Mouse (Mus musculus): Measurements from ENCODE around the gene Lrrc10. TPM values are rescaled to one million over a fixed set of nuclear protein-coding genes. Genes with fewer than 3 reads are reported as not detected.

Gene Lrrc10
- total and polyA plus RNA-seq, 2 experiments from 2014 or later: not detected

DNA sequence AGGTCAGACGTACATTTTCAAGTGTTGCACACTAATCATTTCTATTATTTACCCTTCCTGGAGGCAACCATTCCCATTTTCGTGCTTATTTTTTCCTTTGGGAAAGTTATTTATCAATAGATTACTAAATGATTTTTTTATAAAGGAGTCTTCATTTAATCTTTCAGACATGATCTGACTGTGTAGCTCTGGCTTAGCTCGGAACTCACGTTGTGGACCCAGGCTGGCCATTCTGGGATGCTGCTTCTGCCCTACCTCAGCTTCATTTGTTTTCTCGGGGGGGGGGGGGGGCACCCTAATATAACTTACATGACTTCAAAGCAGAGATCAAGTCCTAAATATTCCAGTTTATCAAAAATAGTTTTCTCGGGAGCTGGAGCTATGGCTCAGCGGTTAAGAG is 18.9 kb downstream of the Lrrc10 start:
- WGBS: 8% methylated on average over 7 of the region's 7 CpGs
- TF ChIP-seq CTCF (IDR thresholded peaks at IDR 0.05; ENCODE audit: low read depth): no peak
- H3K4me3 ChIP-seq (ENCODE audit: low read depth, low read length): peak overlapping the region; percentile 87
- no peak for DNase-seq
- H3K4me2 ChIP-seq (ENCODE audit: low read depth): peak overlapping the region; percentile 48
- peak overlapping the region; percentile 87 for H3K27ac ChIP-seq (ENCODE audit: low read depth, low read length)
- H3K9me3 ChIP-seq (ENCODE audit: low read length): no peaks in the 10 kb centered on the region
- peaks cover 29% of the 10 kb centered on the region for H3K36me3 ChIP-seq (ENCODE audit: insufficient read depth)
- H3K27me3 ChIP-seq (ENCODE audit: insufficient read depth, low read length): no peaks in the 10 kb centered on the region
- ATAC-seq: peak; percentile 37
- peaks cover 5% of the 10 kb centered on the region; the same call in 1 of the 2 replicates for H3K4me1 ChIP-seq (ENCODE audit: insufficient read depth)
- H3K9ac ChIP-seq: peak overlapping the region; percentile 43; the same call in 1 of the 2 replicates

DNA sequence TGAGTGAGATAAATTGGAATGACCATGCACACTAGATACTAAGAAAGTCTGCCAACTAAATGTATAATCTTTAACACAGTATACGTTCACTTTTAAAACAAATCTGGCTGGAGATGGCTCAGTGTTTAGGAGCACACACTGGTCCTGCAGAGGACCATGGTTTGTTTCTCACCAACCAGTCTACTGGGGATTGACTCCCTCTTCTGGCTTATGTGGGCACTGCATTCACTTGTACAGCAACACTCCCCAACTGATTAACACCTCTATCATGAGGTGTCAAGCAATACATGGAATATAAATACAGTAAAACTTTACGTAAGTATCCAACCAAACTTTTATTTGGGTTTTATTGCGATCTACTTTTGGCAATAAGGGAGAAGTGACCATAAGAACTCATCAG is 24.0 kb downstream of the Lrrc10 start:
- 88% methylated on average over 3 of the region's 3 CpGs for WGBS
- Histone ChIP-seq H3K27me3 (ENCODE audit: insufficient read depth, low read length) (no peaks in the 10 kb centered on the region), H3K9me3 (ENCODE audit: low read length) (no peaks in the 10 kb centered on the region), H3K4me1 (ENCODE audit: insufficient read depth) (no peaks in the 10 kb centered on the region), H3K36me3 (ENCODE audit: insufficient read depth) (peaks cover 23% of the 10 kb centered on the region), H3K9ac (no peak overlapping the region), H3K4me2 (ENCODE audit: low read depth) (no peak overlapping the region), H3K27ac (ENCODE audit: low read depth, low read length) (no peak overlapping the region), H3K4me3 (ENCODE audit: low read depth, low read length) (no peak overlapping the region)
- peak; percentile 17; the same call in 1 of the 2 replicates for ATAC-seq
- peak; percentile 36; the same call in 1 of the 2 replicates for TF ChIP-seq CTCF (IDR thresholded peaks at IDR 0.05; ENCODE audit: low read depth)
- no peak for DNase-seq

DNA sequence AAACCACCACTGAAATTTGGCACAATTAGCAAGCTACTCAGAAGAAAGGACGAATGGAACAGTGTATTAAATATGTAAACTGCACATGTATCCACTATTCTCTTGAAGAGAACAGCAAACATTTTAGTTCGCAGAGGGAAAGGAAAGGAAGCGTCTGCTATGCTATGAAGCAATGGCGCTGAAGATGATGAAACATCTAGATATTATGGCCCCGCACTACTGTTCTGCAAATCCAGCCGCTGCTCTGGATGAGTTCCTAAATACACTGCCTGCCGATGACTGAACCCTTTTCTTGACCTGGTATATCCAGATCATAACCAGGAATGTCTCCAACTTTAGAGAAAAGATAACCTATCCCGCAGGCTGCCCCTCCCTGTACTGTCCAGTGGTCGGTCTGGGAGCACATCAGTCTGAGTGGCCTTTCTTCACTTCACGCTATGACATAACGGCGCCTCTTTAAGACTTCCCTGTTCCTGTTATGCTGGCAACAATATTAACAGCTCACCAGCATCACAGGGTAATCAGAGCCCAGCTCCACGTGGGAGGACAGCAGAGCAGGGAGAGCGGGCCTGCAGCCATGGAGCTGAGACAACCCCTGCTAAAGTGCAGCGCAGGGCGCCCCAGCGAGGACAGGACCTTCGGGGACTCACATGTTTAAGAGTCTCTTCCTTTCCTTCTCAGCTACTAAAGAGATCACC is 27.2 kb downstream of the Lrrc10 start:
- ATAC-seq (no peak), DNase-seq (no peak)
- Histone ChIP-seq H3K4me2 (ENCODE audit: low read depth) (no peak overlapping the region), H3K27ac (ENCODE audit: low read depth, low read length) (no peak overlapping the region), H3K4me1 (ENCODE audit: insufficient read depth) (no peaks in the 10 kb centered on the region), H3K9me3 (ENCODE audit: low read length) (no peaks in the 10 kb centered on the region), H3K27me3 (ENCODE audit: insufficient read depth, low read length) (no peaks in the 10 kb centered on the region), H3K36me3 (ENCODE audit: insufficient read depth) (peaks cover 44% of the 10 kb centered on the region), H3K9ac (no peak overlapping the region), H3K4me3 (ENCODE audit: low read depth, low read length) (no peak overlapping the region)
- no peak for TF ChIP-seq CTCF (IDR thresholded peaks at IDR 0.05; ENCODE audit: low read depth)
- WGBS: 92% methylated on average over 18 of the region's 18 CpGs

DNA sequence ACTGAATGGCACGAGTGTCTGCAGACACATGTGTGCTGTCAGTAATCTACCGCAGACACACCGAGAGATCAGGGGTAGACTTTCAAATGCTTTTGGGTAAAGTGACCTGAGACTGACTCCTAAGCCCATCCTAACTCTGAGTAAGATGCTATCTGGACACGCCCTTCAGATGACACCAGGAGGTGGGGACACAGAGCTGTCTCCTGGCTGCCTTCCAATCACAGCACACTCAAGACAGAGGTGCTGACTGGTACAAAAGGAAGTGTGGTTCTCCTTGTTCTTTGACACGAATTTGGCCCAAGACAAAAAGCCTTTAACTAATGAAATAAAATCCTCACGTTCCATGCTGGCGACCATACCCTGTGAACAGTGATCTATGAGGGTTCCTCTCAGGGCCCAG is 28.0 kb downstream of the Lrrc10 start:
- WGBS: 85% methylated on average over 7 of the region's 7 CpGs
- Histone ChIP-seq H3K9me3 (ENCODE audit: low read length) (no peaks in the 10 kb centered on the region), H3K9ac (no peak overlapping the region), H3K4me3 (ENCODE audit: low read depth, low read length) (no peak overlapping the region), H3K27me3 (ENCODE audit: insufficient read depth, low read length) (no peaks in the 10 kb centered on the region), H3K36me3 (ENCODE audit: insufficient read depth) (peaks cover 46% of the 10 kb centered on the region), H3K4me2 (ENCODE audit: low read depth) (no peak overlapping the region), H3K27ac (ENCODE audit: low read depth, low read length) (no peak overlapping the region), H3K4me1 (ENCODE audit: insufficient read depth) (no peaks in the 10 kb centered on the region)
- DNase-seq: no peak
- ATAC-seq: no peak
- no peak for TF ChIP-seq CTCF (IDR thresholded peaks at IDR 0.05; ENCODE audit: low read depth)

DNA sequence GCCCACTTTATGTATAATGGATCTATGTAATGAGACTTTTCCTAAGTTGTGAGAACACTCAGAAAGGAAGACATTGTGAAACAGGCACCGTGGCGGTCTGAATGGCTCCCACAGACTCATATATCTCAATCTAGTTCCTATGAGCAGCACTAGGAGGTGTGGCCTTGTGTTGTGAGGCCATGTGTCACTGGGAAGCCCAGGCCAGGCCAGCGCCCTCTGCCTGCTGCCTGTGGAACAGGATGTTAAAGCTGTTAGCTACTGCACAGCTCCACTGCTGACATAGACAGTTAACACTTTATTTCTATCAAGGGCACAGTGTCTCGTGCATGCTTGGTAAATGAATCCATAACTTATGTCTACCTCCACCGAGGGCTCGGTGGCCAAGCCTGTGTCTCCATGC is 33.1 kb downstream of the Lrrc10 start:
- peaks cover 57% of the 10 kb centered on the region for H3K36me3 ChIP-seq (ENCODE audit: insufficient read depth)
- peak; percentile 73 for ATAC-seq

DNA sequence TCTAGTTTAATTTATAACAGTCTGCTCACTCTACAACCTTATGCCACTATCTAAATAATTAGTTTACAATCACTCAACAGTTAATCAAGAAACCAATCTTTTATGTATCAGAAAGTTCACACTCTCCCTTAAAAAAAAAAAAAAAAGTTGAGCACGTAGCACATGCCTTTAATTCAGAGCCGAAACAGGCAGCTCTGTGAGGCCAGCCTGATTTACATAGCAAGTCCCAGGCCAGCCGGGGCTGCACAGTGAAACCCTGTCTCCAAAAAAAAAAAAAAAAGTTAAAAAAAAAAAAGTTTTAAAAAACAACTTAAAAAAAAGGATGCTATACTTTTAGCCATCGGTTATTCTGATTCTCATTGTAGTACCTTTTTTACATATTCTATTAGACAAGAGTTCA is 36.2 kb downstream of the Lrrc10 start:
- no peak overlapping the region for H3K27ac ChIP-seq (ENCODE audit: low read depth, low read length)
- TF ChIP-seq CTCF (IDR thresholded peaks at IDR 0.05; ENCODE audit: low read depth): no peak
- H3K4me2 ChIP-seq (ENCODE audit: low read depth): no peak overlapping the region
- DNase-seq: no peak
- H3K9me3 ChIP-seq (ENCODE audit: low read length): no peaks in the 10 kb centered on the region
- no peaks in the 10 kb centered on the region for H3K4me1 ChIP-seq (ENCODE audit: insufficient read depth)
- ATAC-seq: no peak
- 68% methylated on average over 4 of the region's 4 CpGs for WGBS
- no peak overlapping the region for H3K4me3 ChIP-seq (ENCODE audit: low read depth, low read length)
- H3K27me3 ChIP-seq (ENCODE audit: insufficient read depth, low read length): no peaks in the 10 kb centered on the region
- H3K9ac ChIP-seq: no peak overlapping the region
- H3K36me3 ChIP-seq (ENCODE audit: insufficient read depth): peaks cover 51% of the 10 kb centered on the region

More for the DNA sequence above, 33.1 kb downstream of the Lrrc10 start:
- no peaks in the 10 kb centered on the region for H3K9me3 ChIP-seq (ENCODE audit: low read length)
- H3K4me3 ChIP-seq (ENCODE audit: low read depth, low read length): no peak overlapping the region
- H3K4me1 ChIP-seq (ENCODE audit: insufficient read depth): no peaks in the 10 kb centered on the region
- TF ChIP-seq CTCF (IDR thresholded peaks at IDR 0.05; ENCODE audit: low read depth): peak; percentile 53
- H3K9ac ChIP-seq: no peak overlapping the region
- no peak overlapping the region for H3K27ac ChIP-seq (ENCODE audit: low read depth, low read length)
- WGBS: 81% methylated on average over 6 of the region's 6 CpGs
- no peaks in the 10 kb centered on the region for H3K27me3 ChIP-seq (ENCODE audit: insufficient read depth, low read length)
- H3K4me2 ChIP-seq (ENCODE audit: low read depth): no peak overlapping the region
- DNase-seq: no peak

DNA sequence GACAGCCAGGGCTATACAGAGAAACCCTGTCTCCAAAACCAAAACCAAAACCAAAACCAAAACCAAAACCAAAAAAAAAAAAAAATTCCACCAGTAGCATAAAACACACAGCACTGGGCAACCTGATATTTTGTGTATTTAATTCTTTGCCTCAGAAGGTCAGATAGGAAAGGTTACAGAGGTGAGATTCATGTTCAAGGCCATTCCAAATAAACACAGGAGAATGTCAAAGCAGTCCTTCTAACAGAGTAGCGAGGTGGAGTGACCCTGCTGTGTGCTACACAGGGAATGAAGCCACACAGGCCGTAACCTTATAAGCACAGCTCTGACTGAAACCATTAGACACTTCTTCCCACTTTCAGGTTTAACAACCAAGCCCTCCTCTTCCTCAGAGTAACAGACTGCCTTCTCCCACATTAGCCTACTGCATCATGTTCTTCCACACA is 36.8 kb downstream of the Lrrc10 start:
- Histone ChIP-seq H3K36me3 (ENCODE audit: insufficient read depth) (peaks cover 45% of the 10 kb centered on the region), H3K4me3 (ENCODE audit: low read depth, low read length) (no peak overlapping the region), H3K4me1 (ENCODE audit: insufficient read depth) (no peaks in the 10 kb centered on the region), H3K27ac (ENCODE audit: low read depth, low read length) (no peak overlapping the region), H3K4me2 (ENCODE audit: low read depth) (no peak overlapping the region), H3K9ac (no peak overlapping the region), H3K27me3 (ENCODE audit: insufficient read depth, low read length) (no peaks in the 10 kb centered on the region), H3K9me3 (ENCODE audit: low read length) (no peaks in the 10 kb centered on the region)
- DNase-seq (no peak), ATAC-seq (no peak)
- 74% methylated on average over 2 of the region's 2 CpGs for WGBS
- no peak for TF ChIP-seq CTCF (IDR thresholded peaks at IDR 0.05; ENCODE audit: low read depth)

Data from forebrain, postnatal 0 days (tissue).